Mouse (Mus musculus) gastrocnemius, adult 2 months (tissue): ENCODE measurements around the gene Gpr18. TPM values are rescaled to one million over a fixed set of nuclear protein-coding genes. Genes with fewer than 3 reads are reported as not detected.
"Not testable (repeated sequence)": the region's sequence is repeated elsewhere in the genome, so short reads cannot be mapped to it uniquely, and the experiment has no call there.

Experiments used
- DNase-seq: peaks from one replicate; pipeline ENCODE4 v3.0.0; 2022
- H3K27ac ChIP-seq: fragments of 200-600 bp; 2 replicates; pipeline ENCODE4 v1.8.1; 2022; ENCODE audit warnings: mild to moderate bottlenecking
- H3K4me3 ChIP-seq: fragments of 200-600 bp; 2 replicates; pipeline ENCODE4 v1.8.1; 2022; ENCODE audit warnings: mild to moderate bottlenecking, moderate library complexity
- CTCF ChIP-seq: fragments of 200-600 bp; IDR thresholded peaks from 2 replicates; pipeline ENCODE4 v1.8.1; 2022; ENCODE audit warnings: antibody characterized with exemption, mild to moderate bottlenecking, moderate library complexity
- intact Hi-C: fragments of 180-260 bp; cut with DNase I; formaldehyde crosslinking; loops from one replicate; pipeline ENCODE4 v1.15.1; 2025
- total RNA-seq, 2 experiments: library from RNA; stranded (reverse); gene quantifications; 2 replicates each; pipeline ENCODE4 v1.2.3; 2021

The Gpr18 gene
- total RNA-seq, 2 experiments from 2014 or later = not detected

- no peak overlapping the region for H3K27ac ChIP-seq
Observed at GRCm38 (mm10) chr14:121884150-121884797, 31.3 kb downstream of the Gpr18 start.

DNA sequence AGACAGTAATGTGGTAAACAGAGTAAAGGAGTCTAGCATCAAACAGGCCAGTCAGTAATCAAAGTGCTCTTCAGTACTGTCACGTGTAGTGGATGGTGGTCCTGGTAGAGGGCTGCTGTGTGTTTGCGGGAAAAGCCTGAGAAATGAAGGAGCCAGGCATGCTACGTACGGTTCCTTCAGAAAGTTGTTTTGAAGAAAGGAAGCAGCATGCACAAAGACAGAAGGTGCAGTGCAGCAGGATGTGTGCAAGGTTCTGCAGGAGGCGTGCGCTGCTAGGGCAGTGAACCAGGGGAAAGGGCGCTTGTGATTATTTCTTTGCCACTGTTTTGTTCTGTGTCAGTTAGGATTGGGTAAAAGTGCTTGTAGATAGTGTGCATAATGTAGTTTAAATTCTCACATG lies 34.4 kb downstream of the Gpr18 start:
- no peak for TF ChIP-seq CTCF
- no peak for DNase-seq
- Histone ChIP-seq H3K27ac (no peak overlapping the region), H3K4me3 (no peak overlapping the region)
- intact Hi-C loops = no loop called here

More at GRCm38 (mm10) chr14:121884150-121884797, 31.3 kb downstream of the Gpr18 start:
- no peak for TF ChIP-seq CTCF
- intact Hi-C loops = no loop called here
- DNase-seq = no peak
- no peak overlapping the region for H3K4me3 ChIP-seq

GRCm38 (mm10) chr14:121879266-121879840 lies 36.2 kb downstream of the Gpr18 start:
- Histone ChIP-seq H3K4me3 (peak overlapping the region; percentile 96), H3K27ac (peak overlapping the region; percentile 96)
- intact Hi-C loops = loop anchor here (5.0 kb wide), 1 partner anchor 82 kb away; the partner anchor contains the start of gene Dock9
- no peak for TF ChIP-seq CTCF
- DNase-seq = no peak

GRCm38 (mm10) chr14:121878859-121879206 lies 36.7 kb downstream of the Gpr18 start:
- DNase-seq = no peak
- Histone ChIP-seq H3K27ac (peak overlapping the region; percentile 96), H3K4me3 (peak overlapping the region; percentile 96)
- TF ChIP-seq CTCF = no peak
- intact Hi-C loops = loop anchor here (5.0 kb wide), 1 partner anchor 82 kb away; the partner anchor contains the start of gene Dock9

DNA sequence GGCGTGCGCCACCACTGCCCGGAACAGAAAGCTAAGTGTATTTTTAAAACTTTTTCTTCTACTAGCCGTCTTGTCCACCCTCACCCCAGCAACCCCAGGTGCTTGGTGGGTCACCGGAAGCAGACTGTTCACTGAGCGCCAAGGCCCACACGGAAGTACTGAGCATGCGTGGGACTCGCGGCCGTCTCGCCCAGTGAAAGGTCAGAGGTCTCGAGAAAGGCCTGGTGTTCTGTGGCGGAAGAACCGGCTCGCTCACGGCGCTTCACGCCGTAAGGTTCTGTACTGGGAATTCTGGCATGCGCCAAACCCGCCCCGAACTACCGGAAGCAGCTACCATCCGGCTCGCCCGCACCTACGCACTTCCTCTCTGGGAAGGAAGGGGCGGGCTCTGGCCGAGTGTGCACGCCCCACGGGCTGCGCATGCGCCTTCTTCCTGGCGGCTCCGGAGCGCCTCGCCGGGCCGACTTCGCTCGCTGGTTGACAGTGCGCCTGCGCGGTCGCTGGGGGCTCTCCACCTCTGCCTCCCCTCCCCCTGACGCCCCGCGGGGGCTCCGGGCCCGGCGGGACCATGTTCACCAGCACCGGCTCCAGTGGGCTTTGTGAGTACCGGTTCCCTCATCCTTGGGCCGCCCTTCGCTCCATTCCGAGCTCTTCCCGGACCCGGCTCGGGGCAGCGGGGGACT lies 37.3 kb downstream of the Gpr18 start, which contains the start of gene Ubac2:
TSS of gene Ubac2 (plus strand) at position 445 of the 683 bp plus-strand sequence.
- Histone ChIP-seq H3K4me3 (peak within 1 kb of the TSS; percentile 96), H3K27ac (peak within 1 kb of the TSS; percentile 96)
- intact Hi-C loops = loop anchor here (5.0 kb wide), 1 partner anchor 81 kb away; the partner anchor contains the start of gene Dock9
- peak; percentile 99 for DNase-seq
- 0 out of 2 replicates have a peak, but pooled peaks have one; percentile 1 for TF ChIP-seq CTCF

DNA sequence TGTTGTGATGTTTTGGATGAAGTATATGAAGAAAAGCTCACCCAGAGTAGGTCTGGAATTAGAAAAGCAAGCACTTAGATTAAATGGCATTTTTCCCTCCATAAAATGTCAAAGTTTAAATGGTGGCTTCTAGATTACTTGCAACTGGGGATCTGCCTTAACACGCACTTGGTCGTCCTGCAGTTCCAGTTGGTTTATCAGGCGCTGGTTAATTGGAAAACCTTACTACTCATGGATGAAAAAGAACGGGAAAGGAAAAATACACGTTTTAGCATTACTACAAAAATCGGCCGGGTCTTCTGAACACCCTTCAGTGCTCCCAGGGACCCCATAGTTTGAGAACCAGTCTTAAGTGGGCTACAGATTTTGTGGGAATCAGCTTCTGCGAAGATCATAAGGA lies 37.9 kb downstream of the Gpr18 start:
- TF ChIP-seq CTCF = no peak
- Histone ChIP-seq H3K4me3 (peak overlapping the region; percentile 96), H3K27ac (peak overlapping the region; percentile 96)
- intact Hi-C loops = loop anchor here (5.0 kb wide), 1 partner anchor 80 kb away; the partner anchor contains the start of gene Dock9
- DNase-seq = no peak

GRCm38 (mm10) chr14:121876860-121877259 lies 38.7 kb downstream of the Gpr18 start:
- no peak overlapping the region for H3K27ac ChIP-seq
- no peak for DNase-seq
- no peak for TF ChIP-seq CTCF
- H3K4me3 ChIP-seq = no peak overlapping the region
- intact Hi-C loops = loop anchor here (5.0 kb wide), 1 partner anchor 80 kb away; the partner anchor contains the start of gene Dock9

- DNase-seq, H3K4me3 ChIP-seq, H3K27ac ChIP-seq: not testable (repeated sequence)
- intact Hi-C loops = loop anchor here (5.0 kb wide), 1 partner anchor 79 kb away; the partner anchor contains the start of gene Dock9
Observed at GRCm38 (mm10) chr14:121876190-121876589, 39.4 kb downstream of the Gpr18 start.

DNA sequence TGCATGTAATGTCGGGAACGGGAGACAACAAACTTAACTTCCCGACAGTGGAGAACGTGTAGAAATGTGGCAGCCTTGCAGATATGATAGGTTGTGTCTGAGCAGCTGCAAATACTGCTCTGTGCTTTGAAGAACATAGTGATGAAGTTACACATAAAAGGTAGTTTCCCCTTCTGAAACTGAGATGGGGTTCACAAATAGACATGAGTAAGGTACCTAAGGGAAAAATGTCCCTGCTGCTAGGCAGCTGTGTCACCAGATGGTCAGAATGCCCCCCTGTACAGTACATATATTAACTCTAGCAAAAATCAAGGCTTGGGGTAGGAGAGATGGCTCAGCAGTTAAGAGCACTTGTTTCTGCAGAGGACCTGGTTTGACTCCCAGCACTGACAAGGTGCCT lies 41.9 kb downstream of the Gpr18 start:
- no peak for DNase-seq
- Histone ChIP-seq H3K4me3 (no peak overlapping the region), H3K27ac (no peak overlapping the region)
- intact Hi-C loops = no loop called here
- TF ChIP-seq CTCF = no peak

GRCm38 (mm10) chr14:121873172-121873571 lies 42.4 kb downstream of the Gpr18 start:
- no peak overlapping the region for H3K27ac ChIP-seq
- intact Hi-C loops = no loop called here
- H3K4me3 ChIP-seq = no peak overlapping the region
- DNase-seq = no peak
- TF ChIP-seq CTCF = no peak

GRCm38 (mm10) chr14:121872760-121873159 lies 42.8 kb downstream of the Gpr18 start:
- DNase-seq = no peak
- intact Hi-C loops = no loop called here
- H3K4me3 ChIP-seq = no peak overlapping the region
- no peak overlapping the region for H3K27ac ChIP-seq
- TF ChIP-seq CTCF = no peak

DNA sequence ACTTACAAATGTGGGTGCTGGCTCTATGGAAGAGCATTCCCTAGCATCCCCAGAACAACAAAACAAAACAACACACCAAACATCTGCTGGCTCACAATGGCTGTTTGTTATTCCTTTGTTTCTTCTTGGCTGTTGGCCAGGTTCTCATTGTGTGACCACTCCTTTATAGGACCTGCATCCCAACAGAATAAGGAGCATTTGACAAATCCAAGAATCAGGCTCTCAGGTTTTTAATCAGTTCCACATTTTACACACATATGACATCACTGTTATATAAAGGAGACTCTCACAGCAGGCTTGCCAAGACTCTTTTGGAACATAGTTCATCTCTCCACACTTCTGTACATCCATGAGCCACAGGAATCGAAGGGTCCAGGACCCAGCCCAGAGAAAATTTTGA lies 46.5 kb downstream of the Gpr18 start:
- no peak for TF ChIP-seq CTCF
- intact Hi-C loops = no loop called here
- Histone ChIP-seq H3K27ac (no peak overlapping the region), H3K4me3 (no peak overlapping the region)
- DNase-seq = no peak

GRCm38 (mm10) chr14:121866574-121866973 lies 49.0 kb downstream of the Gpr18 start:
- DNase-seq = no peak
- intact Hi-C loops = no loop called here
- no peak for TF ChIP-seq CTCF
- Histone ChIP-seq H3K27ac (no peak overlapping the region), H3K4me3 (no peak overlapping the region)
